Mouse (Mus musculus) erythroblast, embryonic 14.5 days (primary cell): Measurements from ENCODE around the gene Tmco1.

Source experiments
- GATA1 ChIP-seq: IDR thresholded peaks from 2 replicates; pipeline ENCODE4 v1.6.1; 2012; ENCODE audit warnings: low read length, inconsistent platforms, mixed read lengths
- TAL1 ChIP-seq: IDR thresholded peaks from 3 replicates; pipeline ENCODE4 v1.6.1; 2012; ENCODE audit warnings: low read length, inconsistent platforms, mixed read lengths

DNA sequence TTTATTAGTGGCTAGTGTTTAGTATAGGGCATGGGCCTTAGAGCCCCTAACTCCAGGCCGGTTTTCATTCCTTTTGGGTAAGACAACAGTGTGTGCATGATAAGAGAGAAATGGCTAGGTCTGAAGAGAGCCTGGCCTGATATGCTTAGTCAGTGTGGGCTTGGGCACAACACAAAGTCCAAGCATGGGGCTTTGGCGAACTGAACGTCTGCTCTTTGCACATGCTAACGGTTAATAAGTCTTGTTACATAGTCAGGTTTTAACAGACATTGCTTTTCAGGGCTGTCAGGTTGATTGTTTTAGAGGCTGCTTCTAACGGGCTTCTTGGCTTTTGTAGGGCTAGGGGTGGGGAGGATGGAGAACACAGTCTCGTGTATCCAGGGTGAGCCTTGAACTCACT is 58.4 kb downstream of the Tmco1 start:
- TF ChIP-seq GATA1 (no peak), TAL1 (no peak)
